Comparison of ENCODE assay signal across 12 mouse cellular contexts in genomic region chr16:90217356-90217755, GRCm38 (mm10). TPM values are rescaled to one million over a fixed set of nuclear protein-coding genes. Genes with fewer than 3 reads are reported as not detected.
A peak's percentile ranks its signal among the peaks of the same experiment; 100 is the strongest.
DNase-seq lines count a peak whose midpoint lies in the region; ATAC-seq lines count a peak whose summit lies in the region.
"Had no signal": no experiment of that assay in that cellular context is flagged by ENCODE, and none has a peak within 500 bp of the region (broad histone marks: within the 10 kb centered on the region; RNA-seq: fewer than 3 reads in every experiment).

No protein-coding gene starts in this region.

- peaks cover 7% of the 10 kb centered on the region for H3K4me1 ChIP-seq in kidney, embryonic 15.5 days
- peaks cover 73% of the 10 kb centered on the region for H3K4me1 ChIP-seq in liver, embryonic 13.5 days (replicated peaks)
- peaks cover 7% of the 10 kb centered on the region for H3K4me1 ChIP-seq in forebrain, embryonic 16.5 days (replicated peaks; ENCODE audit: control insufficient read depth, insufficient read depth, low read length)

- no peak overlapping the region for H3K9ac ChIP-seq in kidney, embryonic 15.5 days
- no peak overlapping the region for H3K9ac ChIP-seq in liver, embryonic 13.5 days
- H3K9ac ChIP-seq in forebrain, embryonic 16.5 days (replicated peaks; ENCODE audit: low read depth, low read length): no peak overlapping the region
- H3K9ac ChIP-seq: limb, embryonic 12.5 days had no signal

- no peak overlapping the region for H3K4me2 ChIP-seq in kidney, embryonic 15.5 days
- H3K4me2 ChIP-seq in liver, embryonic 13.5 days: no peak overlapping the region
- H3K4me2 ChIP-seq in forebrain, embryonic 16.5 days (ENCODE audit: low read length): no peak overlapping the region
- H3K4me2 ChIP-seq: limb, embryonic 12.5 days had no signal

- H3K4me3 ChIP-seq in kidney, embryonic 15.5 days (replicated peaks): no peak overlapping the region
- no peak overlapping the region for H3K4me3 ChIP-seq in liver, embryonic 13.5 days (replicated peaks)
- no peak overlapping the region for H3K4me3 ChIP-seq in forebrain, embryonic 16.5 days (replicated peaks; ENCODE audit: low read length)
- H3K4me3 ChIP-seq: erythroblast, embryonic 14.5 days; limb, embryonic 12.5 days; midbrain, embryonic 10.5 days had no signal

- no peak for ATAC-seq in kidney, embryonic 15.5 days (replicated peaks; ENCODE audit: low FRiP score)
- no peak for ATAC-seq in liver, embryonic 13.5 days (ENCODE audit: low read depth)
- ATAC-seq in forebrain, embryonic 16.5 days: no peak
- ATAC-seq: hindbrain, postnatal 0 days had no signal

- DNase-seq in kidney, adult 11 months: peak; percentile 75
- DNase-seq in Muller cell, postnatal 12 days (ENCODE audit: inconsistent ontology term): peak; percentile 32
- no peak for DNase-seq in liver, embryonic 13.5 days
- peak; percentile 74 for DNase-seq in lung, postnatal 36 days
- DNase-seq in cerebellum, postnatal 10 days: no peak
- DNase-seq in cerebellum, adult 11 months: no peak

- no peak overlapping the region for H3K27ac ChIP-seq in kidney, embryonic 15.5 days
- H3K27ac ChIP-seq in liver, embryonic 13.5 days: peak overlapping the region; percentile 53; the same call in 1 of the 2 replicates
- no peak overlapping the region for H3K27ac ChIP-seq in forebrain, embryonic 16.5 days (ENCODE audit: low read length)
- H3K27ac ChIP-seq: hindbrain, postnatal 0 days; limb, embryonic 12.5 days; midbrain, embryonic 10.5 days had no signal

- 71% methylated on average over 3 of the region's 3 CpGs for WGBS in kidney, embryonic 15.5 days
- WGBS in liver, embryonic 13.5 days (ENCODE audit: insufficient replicate concordance): 68% methylated on average over 3 of the region's 3 CpGs
- 10% methylated on average over 3 of the region's 3 CpGs for WGBS in forebrain, embryonic 16.5 days

- no peaks in the 10 kb centered on the region for H3K36me3 ChIP-seq in kidney, embryonic 15.5 days
- no peaks in the 10 kb centered on the region for H3K36me3 ChIP-seq in liver, embryonic 13.5 days
- no peaks in the 10 kb centered on the region for H3K36me3 ChIP-seq in forebrain, embryonic 16.5 days (ENCODE audit: control insufficient read depth, insufficient read depth)

- H3K27me3 ChIP-seq in kidney, embryonic 15.5 days: no peaks in the 10 kb centered on the region
- no peaks in the 10 kb centered on the region for H3K27me3 ChIP-seq in liver, embryonic 13.5 days
- H3K27me3 ChIP-seq in forebrain, embryonic 16.5 days (replicated peaks; ENCODE audit: control insufficient read depth, insufficient read depth, low read length): no peaks in the 10 kb centered on the region
- H3K27me3 ChIP-seq: limb, embryonic 12.5 days had no signal

- no peaks in the 10 kb centered on the region for H3K9me3 ChIP-seq in kidney, embryonic 15.5 days (replicated peaks)
- H3K9me3 ChIP-seq in liver, embryonic 13.5 days (replicated peaks): no peaks in the 10 kb centered on the region
- no peaks in the 10 kb centered on the region for H3K9me3 ChIP-seq in forebrain, embryonic 16.5 days (ENCODE audit: control insufficient read depth, low read length)
- H3K9me3 ChIP-seq: limb, embryonic 12.5 days; midbrain, embryonic 10.5 days had no signal

RNA-seq across cellular contexts. Expression of gene Sod1, which starts 3.2 kb away (rescaled TPM):
- polyA plus RNA-seq in kidney, embryonic 15.5 days (2015; fragmentation: Nextera tagmentation; extraction: Ambion mirVana): 1,196 and 1,217 TPM in 2 replicates
- 1,329 and 1,400 TPM in 2 replicates for polyA plus RNA-seq in liver, embryonic 13.5 days (2015; fragmentation: Nextera tagmentation; extraction: Ambion mirVana)
- polyA plus RNA-seq in forebrain, embryonic 16.5 days (2015; fragmentation: Nextera tagmentation; extraction: Ambion mirVana): 782 and 855 TPM in 2 replicates

Comparison
In these comparisons a context has a peak if more than half of its experiments do, and no peak if none do; other contexts are left out.
1. DNase-seq: peak in kidney, adult 11 months (single experiment), Muller cell, postnatal 12 days (single experiment) and lung, postnatal 36 days (single experiment); none in liver, embryonic 13.5 days (single experiment), cerebellum, postnatal 10 days (0 of 2) and cerebellum, adult 11 months (single experiment).